Mouse (Mus musculus): Measurements from ENCODE around the gene St6galnac3.

St6galnac3 gene

GRCm38 (mm10) chr3:153587594-153587993 lies 137.4 kb downstream of the St6galnac3 start:
- no peak for DNase-seq (ENCODE audit: extremely low spot score, low spot score)

DNA sequence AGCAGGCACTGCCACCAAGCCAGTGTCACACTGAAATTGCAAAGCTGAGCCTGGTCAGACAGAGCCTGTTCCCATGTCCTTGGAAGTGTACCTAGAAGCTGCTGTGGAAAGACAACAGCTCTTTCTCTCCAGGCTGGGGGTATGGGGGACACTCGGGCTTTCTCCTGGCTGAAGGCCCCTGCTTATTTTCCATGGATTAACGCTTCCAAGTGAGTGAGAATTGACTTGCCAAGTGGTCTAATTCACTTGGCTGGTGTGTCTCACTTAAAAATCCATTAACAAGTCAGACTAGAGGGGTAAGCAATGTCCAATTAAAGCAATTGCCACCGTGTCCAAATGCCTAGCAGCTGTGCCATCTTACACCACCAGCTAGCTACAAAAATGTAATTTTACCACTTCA lies 140.1 kb downstream of the St6galnac3 start:
- DNase-seq (ENCODE audit: extremely low spot score, low spot score) = no peak

GRCm38 (mm10) chr3:153582065-153582464 lies 142.9 kb downstream of the St6galnac3 start:
- DNase-seq (ENCODE audit: extremely low spot score, low spot score) = no peak

- no peak for DNase-seq (ENCODE audit: extremely low spot score, low spot score)
These were observed 144.3 kb downstream of the St6galnac3 start for GRCm38 (mm10) chr3:153580625-153581024.

DNA sequence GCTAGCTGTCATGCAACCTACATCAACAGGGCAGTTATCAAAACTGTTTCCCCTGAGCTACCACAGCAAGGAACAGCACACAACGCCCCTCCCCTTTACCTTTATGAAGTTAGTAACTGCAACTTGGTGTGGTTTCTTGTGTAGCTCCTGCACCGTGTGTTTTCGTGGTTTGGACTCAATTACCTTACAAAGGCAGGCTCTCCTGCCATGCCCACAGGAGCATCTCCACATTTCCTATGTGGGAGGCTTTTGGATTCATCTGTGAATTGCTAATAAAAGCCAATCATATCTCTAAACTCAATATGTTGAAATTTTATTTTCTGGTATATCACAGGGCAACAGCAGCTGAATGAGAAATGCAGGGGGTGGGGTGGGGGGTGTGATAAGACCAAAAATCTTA lies 144.8 kb downstream of the St6galnac3 start:
- DNase-seq (ENCODE audit: extremely low spot score, low spot score) = no peak

DNA sequence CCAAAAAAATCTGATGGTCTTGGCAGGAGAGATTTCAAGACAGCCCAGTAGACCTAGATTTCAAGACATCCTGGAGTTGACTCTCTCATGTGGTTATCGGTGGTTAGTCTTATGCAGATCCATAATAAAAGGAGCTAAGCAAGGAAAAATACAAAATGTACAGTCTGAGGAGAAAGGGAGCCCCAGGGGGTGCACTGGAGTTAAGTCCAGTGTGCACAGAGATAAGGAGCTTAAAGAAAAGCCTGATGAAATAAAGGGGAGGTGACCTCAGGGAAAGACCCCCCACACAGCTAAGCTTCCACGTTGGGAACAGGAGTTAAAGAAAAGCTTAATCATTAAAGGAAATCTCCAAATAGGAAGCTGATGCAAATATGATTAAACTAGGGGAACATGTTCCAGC lies 147.7 kb downstream of the St6galnac3 start:
- DNase-seq (ENCODE audit: extremely low spot score, low spot score) = no peak

DNA sequence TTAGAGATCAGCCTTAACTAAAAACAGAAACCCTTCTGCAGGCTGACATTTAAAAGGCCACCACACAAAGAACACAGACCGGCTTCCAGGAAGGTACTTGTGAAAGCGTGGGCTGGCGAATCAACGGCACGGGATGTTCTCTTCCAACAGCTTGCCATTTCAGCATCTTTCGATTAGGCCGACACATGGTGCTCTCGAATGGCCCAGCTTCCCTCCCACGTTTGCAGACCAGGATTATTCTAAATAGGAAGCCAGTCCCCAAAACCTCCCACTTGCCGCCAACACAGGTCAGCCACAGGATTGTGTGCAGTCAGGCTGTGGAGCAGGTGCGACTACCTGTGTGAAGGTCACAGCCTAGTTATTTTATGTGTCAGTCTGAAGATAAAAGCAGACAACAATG lies 153.8 kb downstream of the St6galnac3 start:
- no peak for DNase-seq (ENCODE audit: extremely low spot score, low spot score)

DNA sequence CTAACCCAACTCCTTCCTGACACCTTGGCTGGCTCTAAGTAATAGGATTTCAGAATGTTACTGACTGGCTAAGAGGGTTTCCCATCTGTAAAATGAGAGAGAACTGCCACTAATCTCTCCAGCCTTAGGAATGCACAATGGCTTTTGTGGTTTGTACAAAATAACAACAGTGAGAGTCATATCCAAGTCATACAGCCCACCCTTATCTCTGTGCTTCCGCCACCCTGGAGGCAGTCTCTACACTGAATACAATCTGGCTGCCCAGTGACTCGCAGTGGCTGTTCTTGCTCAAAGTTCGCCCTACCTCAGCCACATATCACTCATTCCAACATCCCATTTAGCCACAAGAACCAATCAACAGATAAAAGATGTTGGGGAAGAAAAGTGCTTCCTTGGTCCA lies 156.2 kb downstream of the St6galnac3 start:
- no peak for DNase-seq (ENCODE audit: extremely low spot score, low spot score)

DNA sequence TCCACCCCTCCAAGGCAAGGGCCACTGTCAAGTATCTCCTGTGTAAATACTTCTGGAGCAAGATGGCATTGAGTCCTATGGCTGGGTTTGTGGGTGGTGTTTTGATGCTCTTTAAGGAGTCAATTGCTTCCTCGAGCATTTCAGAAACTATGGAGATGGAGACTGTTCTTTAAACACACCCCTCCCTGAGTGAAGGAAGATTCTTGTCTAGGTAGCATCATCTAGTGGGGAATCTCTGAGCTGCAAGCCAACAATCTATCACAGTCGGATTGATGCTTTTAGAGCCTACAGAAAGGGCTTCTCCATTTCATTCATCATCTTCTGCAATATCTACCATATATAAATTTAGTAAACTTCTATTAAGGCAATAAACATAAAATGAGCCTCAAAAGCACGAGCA lies 157.1 kb downstream of the St6galnac3 start:
- no peak for DNase-seq (ENCODE audit: extremely low spot score, low spot score)

GRCm38 (mm10) chr3:153567512-153567911 lies 157.5 kb downstream of the St6galnac3 start:
- DNase-seq (ENCODE audit: extremely low spot score, low spot score) = no peak

DNA sequence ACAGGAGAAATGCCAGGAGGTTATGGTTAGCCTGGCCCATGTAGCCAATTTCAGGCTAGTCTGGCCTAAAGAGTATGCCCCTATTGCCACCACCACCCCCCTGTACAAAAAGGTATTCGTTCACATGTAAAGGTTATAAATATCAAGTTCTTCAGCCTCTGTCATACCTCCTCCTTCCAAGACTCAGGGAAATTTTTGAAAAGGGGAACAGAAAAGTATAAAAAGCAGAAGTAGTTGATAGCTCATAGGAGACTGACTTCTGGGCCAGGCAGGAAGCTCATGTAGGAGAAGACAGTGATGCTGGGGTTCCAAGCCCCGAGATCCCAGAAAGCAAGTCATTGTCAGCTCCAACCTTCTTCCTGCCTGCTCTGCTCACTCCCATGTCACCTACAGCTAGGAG lies 158.9 kb downstream of the St6galnac3 start:
- DNase-seq (ENCODE audit: extremely low spot score, low spot score) = no peak

- no peak for DNase-seq (ENCODE audit: extremely low spot score, low spot score)
These were observed 164.1 kb downstream of the St6galnac3 start for GRCm38 (mm10) chr3:153560897-153561296.

GRCm38 (mm10) chr3:153559586-153559985 lies 165.4 kb downstream of the St6galnac3 start:
- no peak for DNase-seq (ENCODE audit: extremely low spot score, low spot score)

DNA sequence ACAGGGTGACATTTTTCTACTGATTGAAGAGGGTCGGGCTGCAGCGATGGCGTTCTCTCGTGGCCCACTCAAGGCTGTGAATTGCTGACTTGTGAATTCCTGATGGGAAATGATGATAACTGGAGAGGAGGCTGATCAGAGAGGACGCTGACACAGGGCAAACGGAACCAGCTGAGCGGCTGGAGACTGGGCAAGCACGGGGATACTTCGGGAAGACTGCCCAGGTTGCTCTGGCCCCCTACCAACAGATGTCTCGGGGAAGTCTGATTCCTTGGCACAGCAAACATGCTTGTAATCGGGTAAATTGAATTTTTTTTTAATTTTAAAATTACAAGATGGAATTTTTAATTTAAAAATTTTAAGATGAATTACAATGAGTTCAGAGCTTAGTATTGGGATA lies 168.4 kb downstream of the St6galnac3 start:
- no peak for DNase-seq (ENCODE audit: extremely low spot score, low spot score)

DNA sequence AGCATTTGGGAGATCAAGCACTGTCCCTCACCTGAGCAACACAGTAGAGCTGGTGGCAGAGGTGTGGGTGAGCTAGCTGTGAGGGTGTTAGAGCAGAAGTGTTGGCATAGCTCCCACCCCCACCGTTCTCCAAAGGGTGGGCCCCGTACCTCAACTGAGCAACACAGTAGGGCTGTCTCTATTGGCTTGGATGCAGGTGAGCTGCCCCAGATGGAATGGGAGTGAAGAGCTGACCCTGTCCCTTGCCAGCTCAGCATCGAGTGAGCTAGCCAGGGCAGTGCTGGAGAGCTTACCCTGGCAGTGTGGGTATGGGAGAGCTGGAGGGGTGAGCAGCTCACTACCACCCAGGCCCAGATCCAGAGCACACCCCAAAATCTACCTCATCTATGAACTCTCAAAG lies 171.3 kb downstream of the St6galnac3 start:
- no peak for DNase-seq (ENCODE audit: extremely low spot score, low spot score)

DNA sequence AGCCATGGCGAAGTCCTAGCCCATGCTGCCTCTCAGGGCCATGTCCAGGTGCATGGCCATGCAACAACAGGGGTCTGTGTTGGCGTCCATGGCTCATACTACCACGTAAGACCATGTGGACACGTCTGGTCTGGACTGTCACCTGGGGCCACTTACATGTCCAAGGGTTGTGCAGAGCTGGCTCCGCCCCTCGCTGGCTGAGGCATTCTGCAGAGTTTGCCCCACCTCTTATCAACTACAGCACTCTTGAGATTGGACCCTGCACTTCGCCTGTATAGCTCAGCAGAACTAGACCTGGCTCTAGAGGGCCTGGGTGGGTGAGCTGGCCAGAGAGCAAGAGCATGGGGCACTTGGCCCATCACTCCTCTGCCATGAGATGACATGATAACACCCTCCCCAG lies 171.7 kb downstream of the St6galnac3 start:
- DNase-seq (ENCODE audit: extremely low spot score, low spot score) = no peak

DNA sequence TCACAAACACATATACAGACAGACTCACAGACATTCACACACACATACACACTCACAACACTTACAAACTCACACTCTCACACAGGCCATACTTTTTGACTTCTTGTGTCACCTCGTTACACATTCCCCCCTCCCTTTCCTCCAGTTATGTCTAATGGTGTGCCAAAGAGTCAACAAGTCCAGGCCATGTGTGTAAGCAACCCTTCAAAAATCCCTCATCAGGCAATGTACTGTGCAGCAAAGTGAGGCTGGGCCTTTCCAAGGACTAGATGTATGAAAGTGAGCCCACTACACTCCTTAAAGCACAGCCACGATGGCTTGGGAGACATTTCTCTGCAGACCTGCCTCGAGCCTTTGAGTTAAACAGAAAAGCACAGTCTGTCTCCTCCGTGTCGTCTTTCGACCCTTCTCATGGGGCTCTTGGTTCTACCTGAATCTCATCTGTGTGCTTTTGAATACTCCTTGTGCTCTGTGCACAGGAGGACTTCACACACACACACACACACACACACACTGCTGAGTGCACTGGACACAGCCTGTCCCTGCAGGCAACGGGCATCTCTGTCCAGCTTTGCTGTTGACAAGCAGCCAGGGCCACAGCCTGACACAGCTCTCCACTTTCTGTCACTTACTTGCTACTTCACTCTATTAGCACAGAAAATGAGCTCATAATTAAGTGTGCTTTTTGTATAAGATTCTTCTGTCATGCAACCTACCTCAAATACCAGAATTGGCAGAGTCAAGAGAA lies 177.9 kb downstream of the St6galnac3 start:
- no peak for DNase-seq (ENCODE audit: extremely low spot score, low spot score)

DNA sequence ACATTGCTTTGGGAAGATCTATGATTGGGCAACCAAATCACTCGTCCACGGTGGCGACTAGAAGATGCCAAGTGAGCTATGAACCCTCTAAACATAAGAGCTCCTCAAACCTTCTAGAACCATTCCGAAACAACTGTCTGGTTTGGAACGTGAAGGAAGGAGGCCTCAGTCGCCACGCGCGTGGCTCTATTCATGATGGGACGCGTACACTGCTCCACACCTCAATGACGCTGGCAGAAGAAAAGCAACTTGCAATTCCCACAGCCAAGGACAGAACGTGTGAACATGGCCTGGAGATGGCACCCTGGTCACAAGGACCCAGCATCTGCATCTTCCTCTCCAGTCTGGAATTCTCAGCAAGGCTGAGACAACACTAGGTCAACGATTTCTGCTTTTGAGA lies 185.1 kb downstream of the St6galnac3 start:
- no peak for DNase-seq (ENCODE audit: extremely low spot score, low spot score)

DNA sequence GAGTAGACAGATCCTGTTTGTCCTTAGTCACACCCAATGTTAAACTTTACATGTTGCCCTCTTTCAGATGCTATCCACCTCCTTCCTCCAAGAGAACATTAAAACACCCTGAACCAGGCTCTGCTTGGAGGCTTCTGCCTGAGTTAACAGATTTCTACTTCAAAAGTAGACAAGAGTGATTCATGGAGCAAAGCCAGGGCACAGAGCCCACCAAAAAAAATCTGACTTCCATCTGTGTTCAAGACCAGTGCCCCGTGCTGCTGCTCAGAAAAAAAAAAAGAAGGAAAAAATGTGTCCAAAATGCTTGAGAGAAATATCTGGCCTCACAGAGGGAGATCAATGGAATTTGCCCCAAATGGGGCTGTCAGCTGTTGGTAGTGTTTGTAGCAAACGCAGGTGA lies 186.6 kb downstream of the St6galnac3 start:
- no peak for DNase-seq (ENCODE audit: extremely low spot score, low spot score)

DNA sequence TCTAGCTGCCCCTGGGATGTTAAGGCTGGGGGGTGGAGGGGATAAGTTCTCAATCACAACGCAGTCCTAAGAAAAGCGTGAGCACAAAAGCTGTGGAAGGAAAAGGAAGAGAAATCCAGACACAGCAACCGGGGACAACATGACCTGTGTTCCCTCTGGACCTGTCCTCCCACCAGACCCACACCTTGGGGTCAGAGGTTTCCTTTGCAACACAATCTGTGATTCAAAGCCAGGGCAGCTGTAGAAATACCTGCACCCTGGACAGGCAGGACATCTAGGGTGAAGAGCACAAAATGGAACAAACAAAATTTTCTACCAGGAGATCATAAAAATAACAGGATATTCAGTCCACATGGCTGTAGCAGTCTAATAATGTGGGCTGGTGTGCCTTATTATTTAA lies 187.5 kb downstream of the St6galnac3 start:
- no peak for DNase-seq (ENCODE audit: extremely low spot score, low spot score)

DNA sequence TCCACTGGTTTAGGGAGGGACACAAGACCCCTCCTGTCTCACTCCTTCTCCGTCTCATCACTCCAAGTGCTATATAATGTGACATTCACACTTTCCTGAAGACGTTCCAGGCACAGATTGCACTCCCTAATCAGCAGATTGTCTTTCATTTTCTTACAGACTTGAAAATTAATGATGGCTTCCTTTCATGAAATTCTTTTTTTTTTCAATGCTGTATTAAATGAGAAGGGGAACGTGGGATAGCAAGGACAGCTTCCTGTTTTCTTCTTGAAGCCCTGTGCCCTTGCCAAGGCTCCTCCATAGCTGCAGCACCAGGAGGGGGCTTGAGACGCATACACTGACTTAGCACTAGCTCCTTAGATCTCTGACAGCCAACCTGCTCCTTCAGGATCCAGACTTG lies 188.7 kb downstream of the St6galnac3 start:
- no peak for DNase-seq (ENCODE audit: extremely low spot score, low spot score)

- no peak for DNase-seq (ENCODE audit: extremely low spot score, low spot score)
These were observed 195.8 kb downstream of the St6galnac3 start for GRCm38 (mm10) chr3:153529174-153529573.

- DNase-seq (ENCODE audit: extremely low spot score, low spot score) = no peak
These were observed 199.7 kb downstream of the St6galnac3 start for GRCm38 (mm10) chr3:153525151-153525768.

All from neural tube, embryonic 10.5 days (tissue).